Mouse (Mus musculus) CD8-positive naive resting alpha-beta T cell, adult 2 months (primary cell): ENCODE data around the gene Slc2a8.

Source experiments
- DNase-seq, 2 experiments: peaks; one replicate each; pipeline ENCODE4 v3.0.0; 2022; ENCODE audit warnings: low read depth in 2 of 2, low spot score in 2 of 2

The Slc2a8 gene

GRCm38 (mm10) chr2:32938741-32939140, 43.1 kb downstream of the Slc2a8 start:
- no peak for DNase-seq

GRCm38 (mm10) chr2:32931730-32932129, 50.2 kb downstream of the Slc2a8 start:
- no peak for DNase-seq

- DNase-seq, result no peak
Observed at GRCm38 (mm10) chr2:32928947-32929829, 52.7 kb downstream of the Slc2a8 start.

GRCm38 (mm10) chr2:32928235-32928946, 53.5 kb downstream of the Slc2a8 start:
- DNase-seq, result peak; percentile 16 to 32

GRCm38 (mm10) chr2:32927624-32928234, 54.2 kb downstream of the Slc2a8 start:
- no peak for DNase-seq

- no peak for DNase-seq
Observed at GRCm38 (mm10) chr2:32926330-32927075, 55.4 kb downstream of the Slc2a8 start.

GRCm38 (mm10) chr2:32924306-32924844, 57.5 kb downstream of the Slc2a8 start:
- DNase-seq, result no peak

GRCm38 (mm10) chr2:32923551-32924250, 58.2 kb downstream of the Slc2a8 start:
- DNase-seq, result no peak
